Mouse (Mus musculus) E14TG2a.4 (cell line): Measurements from ENCODE around the gene Mdh1.

Experiments
- H3K27me3 ChIP-seq: 2 replicates; pipeline ENCODE4 v1.6.1; 2014; ENCODE audit warnings: low read length, control low read depth; ENCODE audit not compliant: insufficient read depth
- H3K36me3 ChIP-seq: 2 replicates; pipeline ENCODE4 v1.6.1; 2014; ENCODE audit warnings: low read length, control low read depth; ENCODE audit not compliant: insufficient read depth
- H3K4me1 ChIP-seq: replicated peaks from 2 replicates; pipeline ENCODE4 v1.6.1; 2014; ENCODE audit warnings: low read depth, low read length, control low read depth
- H3K4me3 ChIP-seq: replicated peaks from 2 replicates; pipeline ENCODE4 v1.5.1; 2014; ENCODE audit warnings: mild to moderate bottlenecking, low read length
- H3K9me3 ChIP-seq: 2 replicates; pipeline ENCODE4 v1.6.1; 2014; ENCODE audit warnings: low read length, control low read depth
- CTCF ChIP-seq: conservative IDR thresholded peaks from 2 replicates; pipeline ENCODE4 v1.5.1; 2014; ENCODE audit warnings: low read length
- NANOG ChIP-seq: IDR thresholded peaks from 2 replicates; pipeline ENCODE4 v1.6.1; 2014; ENCODE audit warnings: borderline replicate concordance, low read length, mixed read lengths
- POU5F1 ChIP-seq: IDR thresholded peaks from 2 replicates; pipeline ENCODE4 v1.6.1; 2014; ENCODE audit warnings: low read length, borderline replicate concordance

Gene Mdh1

GRCm38 (mm10) chr11:21571700-21572381 is at the start of gene Mdh1, which contains the start of gene Wdpcp:
Gene Mdh1 (minus strand): TSS chr11:21572367.
Gene Wdpcp (plus strand): TSS chr11:21572235.
- Histone ChIP-seq H3K4me3 (peak within 1 kb of the TSS; percentile 95), H3K4me1 (peaks cover 28% of the 10 kb centered on the region), H3K36me3 (peaks cover 2% of the 10 kb centered on the region), H3K9me3 (no peaks in the 10 kb centered on the region), H3K27me3 (no peaks in the 10 kb centered on the region; the same call in 1 of the 2 replicates)
- TF ChIP-seq POU5F1 (no peak), CTCF (no peak), NANOG (no peak)

DNA sequence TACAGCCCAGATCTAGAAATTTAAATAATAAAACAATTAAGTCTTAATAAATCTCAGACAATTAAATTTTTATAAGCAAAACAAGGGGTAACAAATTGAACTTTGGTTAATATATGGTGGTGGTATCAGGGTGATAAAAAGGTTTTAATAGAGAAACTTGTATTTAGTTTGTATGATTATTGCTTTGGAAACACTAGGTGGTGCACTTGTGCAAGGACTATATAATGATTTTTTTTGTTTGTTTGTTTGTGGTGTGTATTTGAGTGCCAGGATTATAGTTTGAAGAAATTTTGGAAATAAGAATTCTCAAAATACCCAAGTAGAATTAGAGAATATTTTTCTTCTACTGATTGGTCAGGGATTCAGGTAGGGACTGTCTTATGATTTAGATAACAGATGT is 43.7 kb upstream of the Mdh1 start:
- Histone ChIP-seq H3K9me3 (no peaks in the 10 kb centered on the region), H3K27me3 (no peaks in the 10 kb centered on the region), H3K4me1 (no peaks in the 10 kb centered on the region), H3K36me3 (no peaks in the 10 kb centered on the region), H3K4me3 (no peak overlapping the region)
- no peak for TF ChIP-seq POU5F1
- no peak for TF ChIP-seq NANOG
- 0 out of 2 replicates have a peak, but pooled peaks have one; percentile 8 for TF ChIP-seq CTCF

- H3K4me3 ChIP-seq: no peak overlapping the region
- TF ChIP-seq CTCF (no peak), POU5F1 (no peak), NANOG (no peak)
- H3K9me3 ChIP-seq: no peaks in the 10 kb centered on the region
- H3K36me3 ChIP-seq: no peaks in the 10 kb centered on the region
- no peaks in the 10 kb centered on the region for H3K4me1 ChIP-seq
- no peaks in the 10 kb centered on the region for H3K27me3 ChIP-seq
Observed at GRCm38 (mm10) chr11:21602497-21602896, 30.3 kb upstream of the Mdh1 start.

DNA sequence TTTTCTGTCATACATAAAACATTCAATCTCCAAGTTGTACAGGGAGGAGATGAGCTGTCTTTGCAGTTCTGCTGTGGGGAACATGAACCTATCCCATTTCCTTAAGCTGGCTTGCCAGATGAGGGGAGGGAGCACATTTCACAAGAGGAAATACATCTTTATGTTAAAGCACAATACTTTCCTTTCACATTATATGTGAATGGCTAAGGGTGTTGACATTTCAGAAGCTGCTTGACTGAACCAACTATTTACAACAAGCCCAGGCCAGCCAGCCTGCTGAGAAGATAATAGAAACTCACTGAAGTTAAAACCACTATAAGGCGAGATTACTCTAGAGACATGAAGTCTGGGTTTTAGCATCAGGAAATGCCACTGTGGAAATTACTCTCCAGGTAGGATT is 11.1 kb upstream of the Mdh1 start:
- H3K4me1 ChIP-seq: peaks cover 7% of the 10 kb centered on the region
- no peaks in the 10 kb centered on the region for H3K27me3 ChIP-seq
- no peaks in the 10 kb centered on the region for H3K36me3 ChIP-seq
- TF ChIP-seq CTCF (no peak), POU5F1 (no peak), NANOG (no peak)
- no peak overlapping the region for H3K4me3 ChIP-seq
- H3K9me3 ChIP-seq: no peaks in the 10 kb centered on the region

DNA sequence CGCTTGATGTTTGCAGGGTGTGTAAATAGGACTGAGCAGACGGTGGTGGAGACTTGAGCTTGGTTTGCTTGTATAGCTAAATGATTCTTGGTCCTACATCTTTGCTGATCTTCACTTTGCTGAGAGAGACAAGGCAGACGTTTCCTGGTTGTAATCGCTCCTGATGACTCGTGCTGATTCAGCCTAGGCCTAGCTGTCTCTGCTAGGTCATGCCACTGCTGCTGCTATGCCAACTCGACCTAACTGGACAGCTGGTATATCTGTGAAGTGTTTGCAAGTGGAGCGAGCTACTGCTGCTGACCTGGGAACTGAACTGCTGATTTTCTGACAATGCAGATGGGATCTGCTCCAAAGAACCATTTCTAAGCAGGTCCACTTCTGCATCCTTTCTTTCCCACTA is 9.3 kb upstream of the Mdh1 start:
- H3K4me1 ChIP-seq: peaks cover 7% of the 10 kb centered on the region
- TF ChIP-seq POU5F1 (no peak), CTCF (no peak), NANOG (no peak)
- H3K27me3 ChIP-seq: no peaks in the 10 kb centered on the region
- H3K4me3 ChIP-seq: no peak overlapping the region
- no peaks in the 10 kb centered on the region for H3K9me3 ChIP-seq
- no peaks in the 10 kb centered on the region for H3K36me3 ChIP-seq

GRCm38 (mm10) chr11:21570973-21571372 is 1.2 kb downstream of the Mdh1 start:
- H3K4me1 ChIP-seq: peaks cover 28% of the 10 kb centered on the region
- no peaks in the 10 kb centered on the region; the same call in 1 of the 2 replicates for H3K27me3 ChIP-seq
- no peak for TF ChIP-seq POU5F1
- TF ChIP-seq NANOG: no peak
- no peak for TF ChIP-seq CTCF
- H3K36me3 ChIP-seq: peaks cover 11% of the 10 kb centered on the region
- no peaks in the 10 kb centered on the region for H3K9me3 ChIP-seq
- peak overlapping the region; percentile 95 for H3K4me3 ChIP-seq

- H3K4me1 ChIP-seq: peaks cover 28% of the 10 kb centered on the region
- no peak for TF ChIP-seq CTCF
- TF ChIP-seq POU5F1: no peak
- TF ChIP-seq NANOG: no peak
- H3K4me3 ChIP-seq: 0 out of 2 replicates have a peak overlapping the region, but pooled peaks have one; percentile 95
- peaks cover 19% of the 10 kb centered on the region for H3K36me3 ChIP-seq
- no peaks in the 10 kb centered on the region for H3K9me3 ChIP-seq
- H3K27me3 ChIP-seq: no peaks in the 10 kb centered on the region; the same call in 1 of the 2 replicates
Observed at GRCm38 (mm10) chr11:21570109-21570474, 2.1 kb downstream of the Mdh1 start.

GRCm38 (mm10) chr11:21569456-21570108 is 2.6 kb downstream of the Mdh1 start:
- Histone ChIP-seq H3K27me3 (no peaks in the 10 kb centered on the region; the same call in 1 of the 2 replicates), H3K36me3 (peaks cover 24% of the 10 kb centered on the region), H3K4me3 (no peak overlapping the region), H3K9me3 (no peaks in the 10 kb centered on the region), H3K4me1 (peaks cover 28% of the 10 kb centered on the region)
- TF ChIP-seq NANOG: no peak
- no peak for TF ChIP-seq CTCF
- TF ChIP-seq POU5F1: no peak
